Mouse (Mus musculus) liver, embryonic 15.5 days (tissue): ENCODE results near the gene Arhgef12. TPM values are rescaled to one million over a fixed set of nuclear protein-coding genes. Genes with fewer than 3 reads are reported as not detected.

ENCODE experiments used
- ATAC-seq: fragments of 200-750 bp; cut with Nextera tagmentation; 2 replicates; pipeline ENCODE4 v1.8.0; 2017; ENCODE audit warnings: moderate number of reproducible peaks, mild to moderate bottlenecking, moderate library complexity; ENCODE audit not compliant: insufficient read depth
- H3K27ac ChIP-seq: fragments of 300-500 bp; sonication (generic); replicated peaks from 2 replicates; pipeline ENCODE4 v1.5.1; 2015; ENCODE audit warnings: mild to moderate bottlenecking, inconsistent platforms
- H3K27me3 ChIP-seq: fragments of 300-500 bp; sonication (generic); 2 replicates; pipeline ENCODE4 v1.6.1; 2015; ENCODE audit warnings: mild to moderate bottlenecking, inconsistent platforms
- H3K36me3 ChIP-seq: fragments of 300-500 bp; sonication (generic); replicated peaks from 2 replicates; pipeline ENCODE4 v1.6.1; 2015; ENCODE audit warnings: moderate library complexity, mild to moderate bottlenecking, inconsistent platforms
- H3K4me1 ChIP-seq: fragments of 300-500 bp; sonication (generic); replicated peaks from 2 replicates; pipeline ENCODE4 v1.6.1; 2015; ENCODE audit warnings: inconsistent platforms
- H3K4me2 ChIP-seq: fragments of 300-500 bp; sonication (generic); 2 replicates; pipeline ENCODE4 v1.6.1; 2015; ENCODE audit warnings: moderate library complexity, mild to moderate bottlenecking, inconsistent platforms
- H3K4me3 ChIP-seq: fragments of 300-500 bp; sonication (generic); replicated peaks from 2 replicates; pipeline ENCODE4 v1.5.1; 2015; ENCODE audit warnings: mild to moderate bottlenecking, inconsistent platforms
- H3K9ac ChIP-seq: fragments of 300-500 bp; sonication (generic); 2 replicates; pipeline ENCODE4 v1.6.1; 2015; ENCODE audit warnings: moderate library complexity, mild to moderate bottlenecking, inconsistent platforms
- H3K9me3 ChIP-seq: fragments of 300-500 bp; sonication (generic); replicated peaks from 2 replicates; pipeline ENCODE4 v1.6.1; 2016; ENCODE audit warnings: inconsistent platforms
- WGBS: fragments of 180-500 bp; shearing (Covaris S2); methylation state at CpG from one replicate; pipeline ENCODE4 v1.1.7; 2015; ENCODE audit warnings: mixed read lengths; ENCODE audit not compliant: insufficient replicate concordance; 5-methylcytosine and 5-hydroxymethylcytosine counted together
- polyA plus RNA-seq: library from polyadenylated mRNA; unstranded; fragments of >200 nt; fragmentation: Nextera tagmentation; extraction: Ambion mirVana; gene quantifications from 2 replicates; pipeline ENCODE4 v1.2.1, GENCODE M21; 2015

Gene Arhgef12
- polyA plus RNA-seq, 1 experiment from 2014 or later, result 6.1 TPM

DNA sequence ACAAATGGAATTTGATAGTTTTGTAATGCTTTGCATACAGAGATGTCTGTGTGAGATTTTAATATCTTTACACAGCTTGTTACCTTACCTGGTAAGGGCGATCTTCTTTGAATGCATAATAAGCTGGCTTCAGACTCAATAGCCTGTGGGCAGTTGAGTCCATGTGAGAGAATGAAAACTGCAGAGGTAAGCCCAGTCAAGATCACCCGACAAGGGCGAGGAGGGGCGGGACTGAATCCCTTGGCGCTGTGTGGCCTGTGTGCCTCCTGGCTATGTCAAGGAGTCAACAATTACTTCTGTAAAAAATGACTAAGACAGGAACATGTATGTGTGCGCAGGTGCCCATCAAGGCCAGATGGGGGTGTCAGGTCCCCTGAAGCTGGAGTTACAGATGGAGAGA is 144.5 kb downstream of the Arhgef12 start:
- no peaks in the 10 kb centered on the region; the same call in 1 of the 2 replicates for H3K27me3 ChIP-seq
- H3K4me1 ChIP-seq, result no peaks in the 10 kb centered on the region
- H3K4me2 ChIP-seq, result no peak overlapping the region
- no peak overlapping the region for H3K4me3 ChIP-seq
- H3K27ac ChIP-seq, result no peak overlapping the region
- H3K9me3 ChIP-seq, result no peaks in the 10 kb centered on the region
- no peak for ATAC-seq
- 80% methylated on average over 6 of the region's 6 CpGs for WGBS
- H3K36me3 ChIP-seq, result peaks cover 12% of the 10 kb centered on the region
- no peak overlapping the region for H3K9ac ChIP-seq

DNA sequence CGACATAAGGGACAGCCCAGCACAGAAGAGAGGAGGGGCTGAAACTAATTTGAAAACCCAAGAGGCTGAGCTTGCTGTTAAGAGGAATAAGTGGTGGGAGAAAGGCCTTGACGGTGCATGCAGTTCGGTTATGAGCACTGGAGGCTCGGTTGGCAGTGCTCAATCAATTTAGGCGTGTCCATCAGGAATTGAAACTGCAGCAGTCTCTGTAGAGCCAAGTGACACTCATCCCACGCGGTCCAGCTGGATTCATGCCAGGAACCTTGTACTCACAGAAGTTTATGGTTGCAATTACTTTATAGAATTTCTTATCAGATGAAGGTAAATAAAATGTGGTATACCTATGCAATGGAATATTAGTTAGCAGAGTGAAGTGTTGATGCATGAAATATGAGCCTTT is 148.6 kb downstream of the Arhgef12 start:
- Histone ChIP-seq H3K36me3 (no peaks in the 10 kb centered on the region), H3K4me1 (no peaks in the 10 kb centered on the region), H3K9me3 (no peaks in the 10 kb centered on the region), H3K27ac (no peak overlapping the region), H3K9ac (no peak overlapping the region), H3K4me3 (no peak overlapping the region), H3K27me3 (no peaks in the 10 kb centered on the region; the same call in 1 of the 2 replicates), H3K4me2 (no peak overlapping the region)
- 69% methylated on average over 7 of the region's 7 CpGs for WGBS
- no peak for ATAC-seq

DNA sequence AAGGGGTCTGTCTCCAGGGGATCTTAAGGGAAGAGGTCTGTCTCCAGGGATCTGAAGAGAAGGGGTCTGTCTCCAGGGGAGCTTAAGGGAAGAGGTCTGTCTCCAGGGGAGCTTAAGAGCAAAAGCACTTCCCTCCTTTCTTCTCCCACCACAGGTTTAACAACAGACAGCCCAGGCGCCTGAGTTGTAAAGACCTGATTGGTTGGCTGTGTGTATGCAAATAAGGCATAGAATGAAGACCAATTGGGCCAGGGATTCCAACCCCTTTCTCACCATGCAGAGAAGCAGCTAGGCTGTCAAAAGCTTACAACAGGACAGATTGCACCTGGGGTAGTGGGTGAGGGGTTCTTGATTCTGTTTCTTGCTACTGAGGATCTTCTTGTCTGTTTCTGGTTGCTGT is 158.7 kb downstream of the Arhgef12 start:
- no peaks in the 10 kb centered on the region for H3K9me3 ChIP-seq
- WGBS, result 41% methylated on average over 1 of the region's 1 CpGs
- no peaks in the 10 kb centered on the region for H3K36me3 ChIP-seq
- peaks cover 50% of the 10 kb centered on the region for H3K27me3 ChIP-seq
- H3K9ac ChIP-seq, result no peak overlapping the region
- no peak for ATAC-seq
- no peak overlapping the region for H3K4me2 ChIP-seq
- H3K4me3 ChIP-seq, result no peak overlapping the region
- no peak overlapping the region for H3K27ac ChIP-seq
- no peaks in the 10 kb centered on the region; the same call in 1 of the 2 replicates for H3K4me1 ChIP-seq

DNA sequence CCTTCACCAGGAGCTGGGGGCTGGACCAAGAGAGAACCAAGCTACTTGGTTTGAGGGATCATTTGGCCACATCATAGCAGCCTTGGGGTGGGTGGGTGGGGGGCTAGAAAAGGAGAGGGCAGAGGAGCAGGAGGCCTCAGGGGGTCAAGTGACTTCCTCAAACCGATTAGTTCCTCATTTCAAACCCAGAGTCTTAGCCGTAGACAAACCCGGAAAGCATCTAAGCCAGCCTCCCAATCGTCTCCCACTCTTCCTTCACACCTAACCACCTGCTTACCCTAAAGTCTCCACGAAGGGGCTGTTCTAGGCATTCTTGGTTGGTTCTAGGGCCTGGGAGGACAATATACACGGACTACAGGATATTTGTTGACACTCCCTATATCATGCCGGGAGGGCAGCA is 161.9 kb downstream of the Arhgef12 start:
- Histone ChIP-seq H3K4me1 (no peaks in the 10 kb centered on the region; the same call in 1 of the 2 replicates), H3K36me3 (no peaks in the 10 kb centered on the region), H3K27me3 (peaks cover 80% of the 10 kb centered on the region), H3K4me2 (no peak overlapping the region; the same call in 1 of the 2 replicates), H3K4me3 (no peak overlapping the region), H3K9me3 (no peaks in the 10 kb centered on the region), H3K9ac (no peak overlapping the region), H3K27ac (no peak overlapping the region)
- no peak for ATAC-seq
- 22% methylated on average over 7 of the region's 7 CpGs for WGBS

DNA sequence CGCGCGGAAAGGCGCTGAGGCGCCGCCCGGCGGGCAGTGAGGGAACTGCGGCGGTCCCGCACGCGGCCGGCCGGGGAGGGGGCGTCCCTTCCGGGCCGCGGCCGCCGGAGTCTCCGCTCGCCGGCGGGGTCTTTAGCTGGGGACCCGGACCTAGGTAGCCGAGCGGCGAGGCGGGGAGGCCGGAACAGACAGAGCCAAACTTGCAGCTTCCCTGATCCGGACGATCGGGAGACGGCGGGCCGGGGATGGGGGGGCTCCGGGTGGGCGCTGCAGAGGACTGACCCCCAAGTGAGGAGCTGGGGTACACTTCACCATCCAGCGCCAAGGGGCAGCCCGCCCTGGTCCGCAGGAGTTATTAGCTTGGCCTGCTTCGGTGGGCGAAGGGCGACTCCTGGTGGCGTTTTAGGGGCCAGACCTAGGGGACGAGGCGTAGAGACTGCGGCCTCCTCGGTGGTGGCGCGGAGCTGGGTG is 162.5 kb downstream of the Arhgef12 start:
- Histone ChIP-seq H3K36me3 (no peaks in the 10 kb centered on the region), H3K4me2 (peak overlapping the region; percentile 76), H3K4me3 (peak overlapping the region; percentile 52), H3K4me1 (no peaks in the 10 kb centered on the region; the same call in 1 of the 2 replicates), H3K9ac (no peak overlapping the region), H3K27ac (no peak overlapping the region), H3K27me3 (peaks cover 85% of the 10 kb centered on the region), H3K9me3 (no peaks in the 10 kb centered on the region)
- under 1% methylated on average over 51 of the region's 52 CpGs for WGBS
- ATAC-seq, result peak; percentile 58

DNA sequence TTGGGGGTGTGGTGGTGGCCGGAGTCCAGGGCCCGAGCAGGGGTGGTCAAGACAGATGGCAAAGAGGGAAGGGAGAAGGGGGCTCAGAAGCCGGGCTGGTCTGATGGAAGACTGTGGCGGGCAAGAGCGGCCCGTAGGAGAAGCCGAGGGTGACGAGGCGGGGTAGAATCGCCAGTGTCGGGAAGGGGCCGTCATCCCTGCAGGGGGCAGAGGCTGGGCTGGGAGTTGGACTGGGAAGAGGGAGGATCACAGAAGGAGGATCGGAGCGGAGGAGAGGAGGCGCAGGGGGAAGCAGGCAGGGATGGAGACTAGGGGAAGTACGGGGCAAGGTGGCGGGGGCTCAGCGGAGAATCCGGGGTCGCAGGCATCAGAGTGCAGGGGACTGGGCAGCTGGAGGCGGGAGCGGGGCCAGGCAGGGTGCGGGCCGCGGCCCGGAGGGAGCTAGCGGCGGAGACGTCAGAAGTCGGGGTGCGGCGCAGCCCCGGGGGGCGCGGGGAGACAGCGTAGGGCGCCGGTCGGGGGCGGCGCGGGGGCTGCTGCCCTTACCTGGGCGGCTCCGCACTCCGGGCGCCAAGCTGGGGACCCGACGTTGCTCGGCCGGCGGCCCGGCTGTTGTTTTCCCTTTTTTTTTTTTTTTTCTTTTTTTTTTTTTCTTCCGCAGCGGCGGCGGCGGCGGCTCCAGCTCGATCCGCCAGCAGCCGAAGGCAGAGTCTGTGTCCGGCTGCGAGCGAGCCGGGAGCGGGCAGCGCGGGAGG is 163.1 kb downstream of the Arhgef12 start, which contains the start of gene Grik4:
Grik4 (minus strand) TSS at position 713 of the 755 bp plus-strand sequence.
- Histone ChIP-seq H3K9me3 (no peaks in the 10 kb centered on the region), H3K27me3 (peaks cover 90% of the 10 kb centered on the region), H3K4me3 (peak within 1 kb of the TSS; percentile 52), H3K36me3 (no peaks in the 10 kb centered on the region), H3K4me2 (peak within 1 kb of the TSS; percentile 76), H3K27ac (no peak within 1 kb of the TSS), H3K4me1 (no peaks in the 10 kb centered on the region; the same call in 1 of the 2 replicates), H3K9ac (no peak within 1 kb of the TSS)
- ATAC-seq, result peak; percentile 49; the same call in 1 of the 2 replicates
- 1% methylated on average over 59 of the region's 68 CpGs for WGBS

DNA sequence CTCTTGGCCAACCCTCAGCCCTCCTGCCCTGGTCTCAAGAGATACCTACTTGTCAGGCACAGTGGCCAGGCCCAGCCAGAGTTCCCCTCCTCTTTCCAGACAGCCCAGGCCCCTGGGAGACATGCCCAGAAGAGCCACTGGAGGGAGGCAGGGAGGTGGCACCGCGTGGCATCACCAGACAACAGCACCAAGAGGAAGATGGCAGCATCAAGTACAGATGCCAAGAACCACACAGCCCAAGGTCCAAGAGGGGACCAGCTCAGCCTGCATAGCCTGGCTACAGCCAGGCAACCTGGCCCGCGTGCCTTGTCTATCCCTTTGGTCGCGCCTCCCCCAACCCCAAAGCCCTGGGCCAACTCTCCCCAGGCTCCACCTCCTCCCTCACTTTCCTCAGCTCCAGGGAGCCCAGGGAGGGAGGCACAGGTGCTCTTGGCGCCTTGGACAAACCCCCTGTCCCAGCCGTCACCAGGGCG is 163.9 kb downstream of the Arhgef12 start:
- no peak for ATAC-seq
- H3K4me3 ChIP-seq, result 0 out of 2 replicates have a peak overlapping the region, but pooled peaks have one; percentile 52
- peaks cover 86% of the 10 kb centered on the region for H3K27me3 ChIP-seq
- no peak overlapping the region for H3K27ac ChIP-seq
- H3K4me1 ChIP-seq, result no peaks in the 10 kb centered on the region; the same call in 1 of the 2 replicates
- 8% methylated on average over 9 of the region's 9 CpGs for WGBS
- H3K4me2 ChIP-seq, result 0 out of 2 replicates have a peak overlapping the region, but pooled peaks have one; percentile 76
- H3K9me3 ChIP-seq, result no peaks in the 10 kb centered on the region
- no peaks in the 10 kb centered on the region for H3K36me3 ChIP-seq
- no peak overlapping the region for H3K9ac ChIP-seq

DNA sequence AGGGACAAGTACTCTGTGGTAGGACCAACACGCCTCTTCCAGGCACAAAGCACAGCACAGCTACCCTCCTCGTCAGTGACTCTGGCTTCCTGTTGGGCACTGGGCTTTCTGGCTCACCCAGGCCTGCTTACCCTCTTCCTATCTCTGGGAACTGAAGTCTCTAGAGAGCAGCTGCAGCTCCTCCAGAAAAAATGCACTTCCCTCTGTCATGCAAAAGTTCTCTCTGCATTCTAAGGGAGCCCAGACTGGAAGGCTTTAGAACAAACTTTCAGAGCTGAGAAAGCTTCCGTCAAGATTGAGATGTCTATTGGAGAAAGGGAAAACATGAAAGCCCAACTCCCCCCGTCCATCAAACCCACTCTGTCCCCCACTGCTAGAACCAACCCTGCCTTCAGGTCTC is 164.9 kb downstream of the Arhgef12 start:
- no peaks in the 10 kb centered on the region; the same call in 1 of the 2 replicates for H3K4me1 ChIP-seq
- ATAC-seq, result no peak
- no peak overlapping the region for H3K9ac ChIP-seq
- no peaks in the 10 kb centered on the region for H3K9me3 ChIP-seq
- H3K27me3 ChIP-seq, result peaks cover 81% of the 10 kb centered on the region
- H3K27ac ChIP-seq, result no peak overlapping the region
- H3K36me3 ChIP-seq, result no peaks in the 10 kb centered on the region
- H3K4me3 ChIP-seq, result no peak overlapping the region
- H3K4me2 ChIP-seq, result no peak overlapping the region
- WGBS, result 33% methylated on average over 4 of the region's 4 CpGs

DNA sequence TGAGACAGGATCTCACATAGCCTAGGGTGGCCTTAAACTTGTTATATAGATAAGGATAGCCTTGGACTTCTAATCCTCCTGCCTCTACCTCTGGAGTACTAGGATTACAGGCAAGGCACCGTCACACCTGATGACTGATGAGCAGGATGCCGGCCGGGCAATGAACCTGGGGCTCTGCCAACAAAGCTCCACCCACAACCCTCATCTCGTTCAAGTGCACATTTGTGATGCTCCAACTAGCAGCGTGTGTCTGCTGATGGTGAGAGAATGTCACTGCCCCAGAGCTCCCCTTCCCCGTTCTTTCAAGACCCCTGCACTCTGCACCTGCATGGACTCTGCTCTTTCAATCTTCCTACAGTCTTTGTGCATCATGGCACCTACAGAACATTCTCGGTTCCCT is 174.9 kb downstream of the Arhgef12 start:
- Histone ChIP-seq H3K4me1 (no peaks in the 10 kb centered on the region), H3K27ac (no peak overlapping the region), H3K4me2 (no peak overlapping the region), H3K4me3 (no peak overlapping the region), H3K9me3 (no peaks in the 10 kb centered on the region), H3K9ac (no peak overlapping the region), H3K36me3 (no peaks in the 10 kb centered on the region), H3K27me3 (peaks cover 14% of the 10 kb centered on the region; the same call in 1 of the 2 replicates)
- 48% methylated on average over 7 of the region's 7 CpGs for WGBS
- no peak for ATAC-seq

DNA sequence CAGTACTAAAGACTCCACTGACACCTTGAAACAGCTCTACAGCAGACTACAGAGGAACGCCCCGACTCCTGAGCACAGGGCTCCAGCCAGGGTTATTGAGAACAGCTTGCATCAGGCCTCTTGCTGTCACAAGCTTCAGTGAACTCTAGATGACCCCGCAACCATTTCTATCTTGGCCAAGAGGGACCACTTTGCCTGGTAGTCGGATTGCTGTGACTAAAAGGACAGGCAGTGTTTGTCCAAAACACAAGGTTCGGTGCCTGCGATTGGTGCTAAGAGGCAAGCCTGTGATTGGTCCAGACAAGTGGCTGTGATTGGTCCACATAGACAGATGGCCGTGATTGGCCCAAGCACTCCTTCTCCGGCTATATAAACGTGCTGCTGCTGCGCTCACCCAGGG is 179.5 kb downstream of the Arhgef12 start:
- H3K4me2 ChIP-seq, result no peak overlapping the region
- no peak for ATAC-seq
- no peaks in the 10 kb centered on the region for H3K36me3 ChIP-seq
- H3K4me3 ChIP-seq, result no peak overlapping the region
- 56% methylated on average over 10 of the region's 10 CpGs for WGBS
- no peak overlapping the region for H3K9ac ChIP-seq
- no peaks in the 10 kb centered on the region for H3K9me3 ChIP-seq
- peaks cover 6% of the 10 kb centered on the region; the same call in 1 of the 2 replicates for H3K27me3 ChIP-seq
- H3K4me1 ChIP-seq, result no peaks in the 10 kb centered on the region
- no peak overlapping the region for H3K27ac ChIP-seq

DNA sequence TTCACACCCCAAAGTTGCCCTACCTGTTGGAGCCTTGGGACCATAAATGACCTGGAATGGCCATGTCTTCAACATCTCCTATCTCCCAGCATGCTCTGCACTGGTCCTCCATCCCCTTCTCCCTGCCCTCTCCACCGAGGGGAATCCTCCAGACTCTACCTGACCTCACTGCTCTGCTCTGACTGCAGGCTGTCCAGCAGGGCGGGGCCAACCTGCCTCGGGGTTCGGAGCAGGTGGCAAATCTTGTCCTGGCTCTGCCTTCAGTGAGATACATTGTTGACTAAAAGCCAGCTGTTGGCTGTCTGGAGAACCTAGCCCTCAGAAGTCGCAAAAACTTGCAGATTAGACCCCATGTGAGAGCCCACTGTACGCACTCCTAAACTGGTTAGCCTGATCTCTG is 180.5 kb downstream of the Arhgef12 start:
- Histone ChIP-seq H3K9me3 (no peaks in the 10 kb centered on the region), H3K9ac (no peak overlapping the region), H3K4me3 (no peak overlapping the region), H3K4me2 (no peak overlapping the region), H3K27ac (no peak overlapping the region), H3K4me1 (no peaks in the 10 kb centered on the region), H3K36me3 (no peaks in the 10 kb centered on the region), H3K27me3 (peaks cover 3% of the 10 kb centered on the region; the same call in 1 of the 2 replicates)
- ATAC-seq, result no peak
- 60% methylated on average over 6 of the region's 6 CpGs for WGBS
